Mouse (Mus musculus) v-Abl transformed pro-B cells (cell line): ENCODE measurements at regions not wholly inside any gene's neighbourhood (a gene's known extent, or its start where the extent isn't known, plus 50 kb on each side); places are given as distances from the start of the nearest gene placed in this dataset.

Experiments used
- in situ Hi-C, 2 experiments: fragments of 400-800 bp; cut with MboI; formaldehyde crosslinking; loops; one replicate each; pipeline ENCODE4 v1.15.1; 2025; ENCODE audit not compliant: unreplicated experiment in 2 of 2

DNA sequence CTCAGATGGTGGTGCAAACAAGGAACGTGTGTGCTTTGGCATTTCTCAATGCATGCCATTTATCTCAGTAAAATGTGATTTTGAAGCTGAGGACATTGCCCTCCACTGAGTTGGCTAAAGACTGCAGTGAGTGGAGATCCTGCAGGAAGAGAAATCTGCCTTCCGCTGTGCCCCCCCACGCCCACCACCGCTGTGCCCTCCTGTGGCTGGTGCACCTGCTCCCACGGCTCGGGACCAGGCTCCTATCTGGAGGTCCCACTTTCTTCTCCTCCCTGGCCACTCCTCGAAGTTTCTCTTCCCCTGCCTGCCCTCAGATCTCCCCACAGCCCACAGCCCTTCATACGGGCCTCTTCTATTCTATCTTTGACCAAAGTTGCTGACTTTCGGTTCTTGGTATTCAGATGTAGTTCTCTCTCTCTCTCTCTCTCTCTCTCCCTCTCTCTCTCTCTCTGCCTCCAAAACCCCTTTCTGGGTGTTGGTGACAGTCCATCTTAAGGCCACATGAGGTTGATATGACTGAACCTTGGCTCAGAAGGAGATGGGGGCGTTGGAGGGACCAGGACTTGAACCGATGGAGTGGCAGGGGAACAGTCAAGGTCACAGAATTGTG is 139.2 kb downstream of the Cdc5l start:
- in situ Hi-C loops, result no loop called here

DNA sequence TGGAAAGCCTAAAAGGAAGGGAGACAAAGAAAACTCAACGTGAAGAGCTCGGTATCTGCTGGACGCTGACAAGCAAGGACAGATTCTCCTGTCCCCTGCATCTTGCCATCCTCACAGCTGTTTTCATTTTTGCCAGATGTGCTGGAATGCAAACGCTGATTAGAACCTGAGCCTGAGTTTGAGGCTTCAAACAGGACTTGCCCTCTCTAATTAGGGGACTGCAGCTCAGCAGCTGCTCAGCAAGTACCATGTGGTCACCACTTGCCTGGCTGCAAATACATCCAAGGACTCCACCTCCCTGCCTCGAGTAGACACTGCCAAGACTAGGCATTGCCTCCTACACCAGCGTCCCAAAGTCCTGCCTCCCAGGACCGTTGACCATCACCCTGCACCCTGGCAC is 140.7 kb downstream of the Cdc5l start:
- in situ Hi-C loops, result no loop called here

DNA sequence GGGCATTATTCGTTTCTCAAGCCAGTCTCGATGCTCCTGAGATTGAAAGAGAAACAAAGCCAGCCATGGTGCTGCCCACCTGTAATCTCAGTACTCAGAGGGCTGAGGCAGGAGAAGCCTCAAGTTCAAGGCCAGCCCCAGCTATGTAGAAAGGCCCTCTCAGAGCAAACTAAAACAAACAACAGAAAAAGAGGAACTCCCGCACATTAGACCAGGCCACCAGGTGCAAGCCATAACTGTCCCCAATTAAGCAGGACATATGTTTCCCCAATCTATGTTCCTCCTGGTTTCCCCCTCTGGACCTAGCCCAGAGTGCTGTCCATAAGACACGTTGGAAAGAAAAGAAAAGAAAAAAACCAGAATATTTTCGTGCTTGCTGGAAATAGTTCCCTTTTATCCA is 142.5 kb downstream of the Cdc5l start:
- in situ Hi-C loops, result no loop called here

DNA sequence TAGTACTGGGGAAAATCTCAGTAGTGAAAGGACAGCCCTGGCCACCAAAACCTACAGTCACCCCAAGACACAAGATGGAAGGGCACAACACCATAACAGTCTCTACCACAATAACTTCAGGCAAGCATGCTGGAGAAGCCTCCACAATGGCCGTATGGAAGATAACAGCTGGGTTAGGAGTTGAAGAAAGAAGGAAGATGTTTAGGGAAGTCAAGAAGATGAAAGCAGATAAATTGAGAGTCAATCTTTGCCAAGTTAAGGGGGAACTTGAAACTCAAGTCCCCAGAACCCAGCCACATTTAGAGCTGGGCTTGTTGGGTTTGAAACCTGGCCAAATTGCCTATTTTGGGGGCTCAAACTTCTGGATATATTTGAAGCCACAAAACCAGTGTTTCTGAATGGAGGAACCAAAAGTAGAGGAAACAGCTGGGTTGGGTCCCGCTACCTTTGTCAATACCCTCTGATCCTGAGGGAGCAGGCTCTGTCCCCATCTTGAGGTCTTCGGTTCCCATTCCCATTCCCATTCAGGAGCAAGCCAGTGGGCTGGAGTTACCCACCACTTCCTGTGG is 147.8 kb downstream of the Cdc5l start:
- in situ Hi-C loops, result no loop called here

DNA sequence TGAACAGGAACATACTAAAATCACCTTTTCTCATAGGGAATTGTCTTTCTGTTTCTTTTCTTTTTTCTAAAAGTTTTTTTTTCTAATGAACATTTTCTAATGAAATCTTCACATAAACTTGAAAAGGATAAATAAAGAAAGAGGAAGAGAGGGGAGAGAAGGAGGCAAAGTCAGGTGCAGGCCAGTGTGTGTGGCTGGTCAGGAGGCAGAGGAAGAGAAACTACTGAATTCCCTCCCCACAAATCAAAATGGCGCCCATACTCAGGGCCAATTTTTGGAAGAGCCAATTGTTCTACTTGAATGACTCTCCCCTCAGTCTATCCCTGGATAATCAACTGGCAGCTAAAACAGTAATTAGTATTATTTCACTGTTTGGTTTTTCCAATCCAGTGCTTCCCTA is 152.0 kb downstream of the Cdc5l start:
- in situ Hi-C loops, result no loop called here

DNA sequence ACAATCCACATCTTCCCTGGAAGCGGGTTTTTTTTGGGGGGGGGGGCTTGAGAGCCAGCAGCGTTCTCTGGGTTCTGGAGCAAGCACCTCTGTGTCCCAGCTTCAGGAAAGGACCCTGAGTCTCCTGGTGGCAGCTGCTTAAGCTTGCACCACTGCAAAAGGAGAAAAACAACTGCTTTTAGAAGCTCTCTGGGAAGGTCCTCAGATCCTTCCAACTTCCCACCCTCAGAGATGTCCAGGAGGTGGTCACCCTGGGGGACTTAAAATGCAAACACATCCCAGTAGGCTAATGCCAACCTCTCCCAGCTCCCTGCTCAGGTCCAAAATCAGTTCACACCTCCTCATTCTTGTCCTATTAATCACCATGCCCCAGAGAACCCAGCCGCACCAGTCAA is 153.7 kb downstream of the Cdc5l start:
- in situ Hi-C loops, result no loop called here

DNA sequence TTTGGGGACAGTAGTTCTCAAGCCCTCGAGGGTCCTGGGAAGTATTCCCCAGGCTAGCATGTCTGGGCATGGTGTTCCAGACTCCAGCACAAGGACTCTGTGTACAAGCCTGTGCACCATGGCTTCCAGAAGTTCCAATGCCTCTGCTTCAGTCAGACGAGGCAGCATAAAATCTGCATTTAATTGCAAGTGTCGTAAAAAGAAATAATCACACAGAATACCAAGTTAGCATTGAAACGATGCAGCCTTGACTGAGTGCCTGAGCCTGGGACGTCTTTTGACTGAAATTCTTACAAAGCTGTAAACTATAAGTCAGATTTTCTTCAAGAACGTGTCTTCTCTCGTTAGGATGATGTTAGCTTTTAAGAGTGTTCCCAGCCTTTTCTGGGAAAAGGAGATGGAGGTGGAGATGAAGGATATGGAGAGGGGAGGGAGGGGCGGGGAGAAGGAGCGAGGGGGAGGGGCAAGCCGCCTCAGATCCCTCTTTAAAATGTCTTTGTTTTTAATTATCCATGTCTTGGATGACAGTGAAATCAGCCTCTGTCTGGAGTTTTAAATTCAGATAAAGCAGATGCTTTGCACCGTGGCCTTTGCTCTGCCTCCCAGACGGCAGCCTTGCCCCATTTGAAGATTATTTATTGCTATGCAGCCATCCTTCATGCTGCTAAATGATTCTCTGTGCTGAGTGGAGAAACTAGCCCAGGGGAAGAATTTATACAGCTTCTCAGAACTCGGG is 154.3 kb downstream of the Cdc5l start:
- in situ Hi-C loops, result no loop called here

DNA sequence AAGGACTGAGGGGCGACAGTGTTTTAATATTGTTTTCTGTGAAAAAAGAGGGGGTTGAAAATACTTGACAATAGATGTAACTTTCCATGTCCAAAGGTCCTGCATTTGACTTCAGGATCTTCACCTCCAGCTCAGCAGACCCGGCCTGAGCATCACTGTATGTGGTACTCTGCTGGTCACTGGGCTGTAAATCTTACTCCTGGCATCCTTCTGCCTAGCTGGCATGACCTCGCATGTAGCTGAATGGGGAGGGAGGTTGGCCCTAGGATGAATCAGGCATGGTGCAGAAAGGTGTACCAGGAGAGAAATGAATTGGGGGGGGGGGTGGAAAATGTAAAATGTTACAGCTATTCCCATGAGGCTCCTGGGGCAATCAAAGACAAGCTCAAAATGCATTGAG is 156.0 kb downstream of the Cdc5l start:
- in situ Hi-C loops, result no loop called here

DNA sequence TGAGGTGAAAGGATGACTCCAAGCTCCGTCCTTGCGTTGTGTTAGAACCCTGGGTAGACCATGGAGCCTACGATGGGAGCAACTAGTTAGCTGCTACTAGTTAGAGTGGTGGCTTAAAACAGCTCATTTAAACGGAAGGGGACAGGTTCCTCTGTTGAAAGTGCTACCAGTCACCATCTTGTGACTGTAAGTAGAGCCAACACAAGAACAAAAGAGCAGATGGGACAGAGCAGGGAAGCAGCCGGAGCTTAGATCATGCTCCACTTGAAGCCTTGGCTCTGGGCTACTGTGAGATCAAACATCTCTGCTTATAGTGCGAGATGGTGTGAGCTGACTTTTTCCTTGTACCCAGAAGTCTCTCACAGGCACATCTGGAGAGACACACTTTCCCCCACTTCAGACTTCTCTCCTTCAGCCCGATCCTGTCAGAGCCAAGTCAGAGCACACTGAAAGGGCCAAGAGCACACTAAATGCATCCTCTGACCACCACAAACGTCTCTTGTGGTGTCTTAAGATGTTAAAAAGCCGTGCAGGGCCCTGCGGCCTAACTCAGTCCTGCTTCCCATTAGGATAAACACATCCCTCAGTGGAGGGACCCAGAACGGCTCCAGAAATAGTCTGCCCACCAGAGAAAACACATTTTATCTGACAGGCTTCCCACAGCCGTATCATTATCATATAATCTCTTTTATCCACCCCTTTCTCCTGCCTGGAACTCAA is 156.7 kb downstream of the Cdc5l start:
- in situ Hi-C loops, result no loop called here

DNA sequence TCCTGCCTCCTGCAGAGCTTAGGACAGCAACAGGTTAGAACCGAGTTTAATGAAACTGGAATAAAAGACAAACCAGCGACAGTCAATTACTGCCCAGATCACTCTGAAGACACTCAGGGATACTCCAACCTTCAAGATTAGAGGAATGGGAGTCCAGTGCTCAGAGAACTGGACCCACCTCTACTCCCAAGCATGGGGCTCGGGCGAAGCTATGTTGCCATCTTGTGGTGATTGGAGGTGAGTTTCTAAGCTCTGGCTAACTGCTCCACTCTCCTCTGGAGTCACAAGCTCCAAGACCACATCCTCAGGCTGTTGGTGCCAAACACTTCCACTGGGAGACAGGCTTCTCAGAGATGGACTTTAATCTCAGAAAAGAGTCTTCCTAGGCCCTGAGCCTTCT is 158.6 kb downstream of the Cdc5l start:
- in situ Hi-C loops, result no loop called here

DNA sequence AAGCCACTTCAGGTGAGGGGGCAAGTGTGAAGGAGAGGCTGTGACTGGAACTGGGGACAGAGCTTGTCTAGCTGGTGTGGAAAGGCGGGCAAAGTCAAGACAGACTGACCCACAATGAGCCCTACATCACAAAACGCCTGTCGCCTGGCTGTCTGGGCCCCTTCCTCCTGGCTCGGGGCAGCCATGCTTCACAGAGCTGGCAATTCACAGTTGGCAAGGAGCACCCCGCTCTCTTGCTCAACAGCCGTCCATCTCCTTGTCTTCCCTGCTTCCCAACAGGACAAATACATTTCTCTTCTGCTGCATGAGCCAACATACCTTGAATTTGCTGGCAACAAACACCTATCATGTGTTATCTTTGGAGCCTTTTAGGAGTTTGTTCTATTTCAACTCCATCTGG is 166.8 kb downstream of the Cdc5l start:
- in situ Hi-C loops, result no loop called here

DNA sequence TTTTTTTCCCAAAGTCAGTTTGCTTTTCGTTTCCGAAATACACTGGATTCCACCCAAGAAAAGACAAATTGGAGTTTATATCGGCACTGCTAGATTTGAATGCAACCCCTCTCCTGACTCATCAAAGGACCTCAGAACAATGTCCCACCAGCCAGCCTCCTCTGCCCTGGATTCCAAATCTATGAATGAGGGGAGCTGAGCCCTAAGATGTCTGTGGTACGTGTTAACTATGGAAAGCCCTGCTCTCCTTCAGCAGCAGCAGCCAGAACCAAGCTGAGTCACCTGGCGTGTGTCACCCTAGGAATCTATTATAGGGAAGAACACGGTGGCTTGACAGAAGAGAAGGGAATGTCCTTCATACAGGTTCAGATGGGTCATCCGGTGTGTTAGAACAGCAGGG is 167.9 kb downstream of the Cdc5l start:
- in situ Hi-C loops, result no loop called here

DNA sequence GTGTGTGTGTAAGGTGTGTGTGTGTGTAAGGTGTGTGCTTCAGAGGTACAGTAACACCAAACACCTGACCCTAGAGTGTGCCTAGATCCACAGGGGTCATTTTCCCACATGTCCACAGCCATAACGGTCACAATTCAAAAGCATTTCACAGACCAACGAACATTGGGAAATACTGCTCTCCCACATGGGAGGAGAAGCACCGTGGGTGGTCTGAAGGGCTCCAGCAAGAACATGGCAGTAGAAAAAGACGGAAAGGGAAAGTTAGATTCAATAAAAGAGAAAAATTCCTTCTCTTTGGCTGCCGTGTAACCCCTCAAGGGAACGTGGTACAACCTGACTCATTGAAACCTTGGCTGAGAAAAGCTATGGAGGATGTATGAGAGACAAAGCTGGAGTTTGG is 169.1 kb downstream of the Cdc5l start:
- in situ Hi-C loops, result no loop called here

DNA sequence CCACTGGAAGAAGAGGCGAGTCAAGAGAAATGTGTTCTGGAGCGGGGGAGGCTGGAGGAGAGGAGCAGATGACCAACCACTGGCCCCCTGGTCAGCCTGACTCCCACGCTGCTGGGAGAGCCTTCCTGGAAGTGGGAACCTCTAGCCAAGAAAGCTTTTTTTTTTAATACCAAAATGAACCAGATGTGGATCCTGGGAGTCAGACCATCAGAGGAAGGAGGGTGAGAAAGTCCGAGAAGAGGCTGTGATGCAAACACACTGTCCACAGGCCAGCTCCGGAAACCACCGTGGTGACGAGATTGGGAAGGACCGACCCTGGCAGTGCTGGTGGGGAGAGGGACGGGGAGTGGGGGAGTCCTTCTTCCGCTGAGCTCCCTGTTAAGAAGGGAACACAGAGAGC is 173.1 kb downstream of the Cdc5l start:
- in situ Hi-C loops, result no loop called here

DNA sequence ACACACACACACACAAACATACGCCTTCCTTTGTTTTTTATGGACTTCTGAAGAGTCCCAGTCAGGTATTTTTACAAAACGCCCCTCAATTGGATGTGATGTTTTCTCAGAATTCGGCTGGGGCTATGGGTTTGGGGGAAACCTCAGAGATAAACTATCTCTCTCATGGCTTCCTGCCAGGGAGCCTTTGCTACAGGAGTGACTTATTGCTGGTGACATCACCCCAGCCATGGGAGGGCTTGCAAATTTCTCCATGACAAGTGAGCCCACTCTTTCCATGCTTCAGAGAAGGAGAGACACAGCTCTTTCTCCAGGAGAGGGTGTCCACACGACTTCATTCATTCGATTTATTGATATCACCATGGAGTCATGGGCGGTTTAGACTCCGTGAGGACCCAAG is 175.5 kb downstream of the Cdc5l start:
- in situ Hi-C loops, result loop anchor here in 1 of 2 experiments (10.0 kb wide), 2 partner anchors 213 to 733 kb away; no protein-coding TSS in a partner anchor

DNA sequence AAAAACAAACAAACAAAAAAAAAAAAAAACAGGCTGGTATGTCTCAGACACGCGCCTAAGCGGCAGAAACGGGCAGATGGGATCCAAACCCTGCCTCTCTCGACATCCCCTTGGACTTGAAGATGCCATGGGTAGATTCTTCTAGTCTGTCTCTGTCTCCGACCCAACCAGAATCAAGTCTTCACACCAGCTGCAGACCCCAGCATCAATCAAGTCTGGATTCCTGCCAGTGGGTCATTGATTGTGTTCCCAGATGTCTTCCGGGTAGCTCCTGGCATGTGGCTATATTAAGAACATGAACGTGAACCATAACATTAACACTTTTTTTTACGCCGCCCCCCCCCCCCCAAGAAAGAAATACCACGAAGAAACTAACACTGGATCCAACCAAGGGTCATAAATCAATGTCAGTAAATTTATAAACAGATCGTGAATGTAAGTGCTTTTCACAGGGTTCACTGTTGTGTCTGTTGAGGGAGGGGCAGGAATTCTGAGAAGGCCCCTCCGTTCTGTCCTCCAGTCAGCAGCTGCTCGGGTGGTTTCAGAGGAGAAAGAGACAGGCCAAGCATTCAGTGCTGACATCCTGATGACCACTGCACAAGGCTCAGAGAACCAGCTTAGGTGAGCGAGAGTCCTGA is 180.8 kb downstream of the Cdc5l start:
- in situ Hi-C loops, result loop anchor here (5.0 to 10.0 kb wide), 7 partner anchors 120 to 990 kb away; no protein-coding TSS in a partner anchor

DNA sequence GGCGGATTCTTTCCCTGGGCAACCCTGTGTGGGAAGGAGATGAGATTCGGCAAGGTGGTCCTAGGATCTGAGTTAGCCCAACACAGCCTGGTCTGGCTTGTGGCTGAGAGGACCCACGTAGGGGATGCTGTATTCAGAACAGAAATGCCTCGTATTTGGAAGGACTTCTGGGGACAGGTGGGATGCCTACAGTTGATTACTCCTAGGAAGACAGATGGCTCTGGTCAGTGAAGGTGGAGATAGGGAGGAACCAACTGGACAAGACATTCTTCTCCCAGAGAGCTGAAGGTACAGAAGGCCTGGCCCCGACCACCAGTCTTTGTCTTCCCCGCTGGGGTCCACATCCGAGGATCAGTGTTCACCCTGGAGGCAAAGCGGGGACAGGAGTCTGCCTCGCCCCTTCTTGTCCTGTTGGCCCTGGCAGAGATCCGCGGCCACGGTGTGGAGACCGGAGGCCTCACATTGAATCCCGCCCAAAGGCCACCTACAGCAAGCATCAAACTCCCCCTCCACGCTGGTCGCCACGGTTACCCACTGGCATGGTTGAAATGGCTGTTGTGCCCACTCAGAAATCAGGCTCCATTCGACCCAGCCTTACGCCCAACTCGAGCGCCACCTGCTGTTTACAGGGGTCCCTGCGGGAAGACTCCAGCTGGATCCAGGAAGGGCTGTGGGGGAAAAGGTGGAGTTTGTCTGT is 182.4 kb downstream of the Cdc5l start:
- in situ Hi-C loops, result loop anchor here (5.0 to 10.0 kb wide), 7 partner anchors 121 to 989 kb away; no protein-coding TSS in a partner anchor

DNA sequence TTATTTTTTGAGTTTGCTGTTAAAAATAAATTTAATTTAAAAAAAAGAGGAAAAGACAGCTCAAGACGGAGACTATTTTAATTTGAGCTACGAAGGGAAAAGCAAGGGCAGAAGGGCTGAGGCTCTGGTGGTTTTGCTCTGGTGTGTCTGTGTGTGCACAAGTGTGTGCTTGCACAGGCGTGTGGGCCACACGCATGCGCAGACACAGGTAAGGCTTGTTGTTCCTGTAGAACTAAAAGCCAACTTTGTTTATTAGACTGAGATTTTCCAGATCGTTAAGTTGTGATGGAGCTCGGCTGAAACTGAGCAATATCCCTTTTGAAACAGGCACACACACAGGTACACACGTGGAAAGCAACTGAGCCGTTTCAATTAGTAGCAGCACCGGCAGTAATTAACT is 183.1 kb downstream of the Cdc5l start:
- in situ Hi-C loops, result loop anchor here (5.0 to 10.0 kb wide), 7 partner anchors 122 to 988 kb away; no protein-coding TSS in a partner anchor

DNA sequence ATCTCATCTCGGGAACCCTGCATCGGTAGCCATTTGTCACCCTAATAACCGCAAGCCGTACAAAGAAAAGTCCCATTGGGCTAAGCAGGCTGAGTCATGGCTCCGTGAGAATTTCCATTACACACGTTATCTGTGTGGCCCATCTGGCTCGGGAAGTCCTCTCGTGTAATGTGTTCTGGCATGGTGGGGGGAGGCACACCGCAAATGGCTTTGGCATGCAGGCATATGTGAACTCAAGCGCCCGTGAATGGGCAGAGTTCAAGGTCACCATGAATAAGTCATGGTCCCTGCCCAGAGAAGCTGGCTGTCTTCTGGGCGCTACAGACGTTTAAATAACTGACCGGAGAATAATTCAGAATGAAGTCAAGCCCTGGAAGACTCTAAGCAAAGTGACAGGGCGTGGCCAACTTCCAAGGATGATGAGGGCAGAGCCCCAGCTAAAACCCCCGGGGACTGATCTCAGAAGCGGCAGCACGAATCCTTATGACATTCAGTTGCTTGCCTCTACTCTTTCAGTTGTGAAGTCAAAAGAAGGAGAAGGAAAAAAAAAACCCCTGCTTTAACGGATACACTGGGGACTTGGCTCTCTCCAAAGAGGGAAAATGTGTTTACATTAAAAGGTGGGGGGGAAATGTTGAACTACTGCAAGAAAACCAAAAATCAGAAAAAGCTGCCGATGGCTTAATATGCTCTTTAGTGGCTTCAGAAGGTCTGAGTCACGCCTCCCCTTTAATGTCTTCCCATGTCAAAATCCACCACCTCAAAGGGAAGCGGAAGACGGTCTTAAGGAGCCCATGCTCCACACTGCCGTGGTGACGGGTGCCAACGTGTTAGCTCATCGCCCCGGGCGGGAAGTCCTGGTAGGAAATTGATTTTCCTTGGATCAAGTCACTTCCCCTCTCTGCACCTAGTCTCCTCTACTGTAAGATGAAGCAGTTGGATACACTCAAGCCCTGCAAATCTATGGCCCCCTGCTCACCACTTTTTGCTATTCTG is 186.1 kb downstream of the Cdc5l start:
- in situ Hi-C loops, result no loop called here
